Mouse (Mus musculus) erythroblast, embryonic 14.5 days (primary cell): ENCODE data around the gene Dab2ip.

ENCODE experiments used
- GATA1 ChIP-seq: IDR thresholded peaks from 2 replicates; pipeline ENCODE4 v1.6.1; 2012; ENCODE audit warnings: low read length, inconsistent platforms, mixed read lengths
- TAL1 ChIP-seq: IDR thresholded peaks from 3 replicates; pipeline ENCODE4 v1.6.1; 2012; ENCODE audit warnings: low read length, inconsistent platforms, mixed read lengths

- no peak for TF ChIP-seq TAL1
- no peak for TF ChIP-seq GATA1
Measured at GRCm38 (mm10) chr2:35616891-35617658, 59.0 kb downstream of the Dab2ip start.
